ENCODE assay signal across 26 mouse cellular contexts in the genomic region with DNA sequence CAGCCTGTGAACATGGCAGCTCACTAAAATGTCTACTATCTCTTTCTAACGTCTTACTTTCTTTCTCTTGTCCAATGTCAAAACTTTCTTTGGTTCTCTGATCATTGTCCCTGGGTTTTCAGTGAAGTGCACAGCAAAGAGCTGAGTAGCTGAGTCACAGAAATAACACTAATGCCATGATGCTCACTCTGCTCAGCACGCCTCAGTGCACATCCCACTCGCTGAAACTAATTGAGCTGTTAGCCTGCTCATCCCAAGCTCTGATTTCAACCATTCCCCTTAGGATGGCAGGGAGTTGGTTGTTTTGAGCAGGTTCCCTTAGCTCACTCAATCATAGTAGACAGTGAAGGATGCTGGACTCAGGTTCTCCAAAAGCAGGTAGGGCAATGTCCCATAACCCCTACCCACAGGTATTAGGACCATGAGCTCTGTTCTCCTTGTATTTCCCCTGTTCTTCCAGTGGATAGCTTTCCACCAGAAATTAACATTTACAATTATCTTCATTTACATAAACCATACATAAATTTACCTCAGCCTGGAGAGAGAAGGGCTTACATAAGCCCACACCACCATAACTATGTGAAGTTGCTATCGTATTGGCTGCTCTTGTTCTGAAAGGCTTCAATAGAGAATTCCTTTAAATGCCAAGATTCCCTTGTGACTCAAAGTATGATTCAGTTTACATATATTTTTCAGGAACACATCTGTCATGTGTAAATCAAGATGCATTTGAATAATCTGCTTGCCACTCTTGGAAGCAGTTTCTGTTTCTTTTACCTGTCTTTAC.
DNase-seq lines count a peak whose midpoint lies in the region; ATAC-seq and TF ChIP-seq lines count a peak whose summit lies in the region.
"Had no signal": no experiment of that assay in that cellular context is flagged by ENCODE, and none has a peak within 500 bp of the region (broad histone marks: within the 10 kb centered on the region; RNA-seq: fewer than 3 reads in every experiment).

No protein-coding gene starts in this region.

- H3K27ac ChIP-seq in kidney, postnatal 0 days: no peak overlapping the region
- H3K27ac ChIP-seq: embryonic facial prominence, embryonic 13.5 days; heart, embryonic 10.5 days; heart, embryonic 15.5 days; liver, embryonic 13.5 days; macrophage; midbrain, embryonic 13.5 days; stomach, embryonic 15.5 days had no signal

- no peaks in the 10 kb centered on the region for H3K9me3 ChIP-seq in kidney, postnatal 0 days (replicated peaks; ENCODE audit: low read length)
- H3K9me3 ChIP-seq: embryonic facial prominence, embryonic 13.5 days; heart, embryonic 10.5 days; heart, embryonic 15.5 days; liver, embryonic 13.5 days; midbrain, embryonic 13.5 days; stomach, embryonic 15.5 days had no signal

- H3K36me3 ChIP-seq in kidney, postnatal 0 days (ENCODE audit: insufficient read depth, low read length): no peaks in the 10 kb centered on the region
- H3K36me3 ChIP-seq: embryonic facial prominence, embryonic 13.5 days; heart, embryonic 10.5 days; heart, embryonic 15.5 days; liver, embryonic 13.5 days; midbrain, embryonic 13.5 days; stomach, embryonic 15.5 days had no signal

- no peaks in the 10 kb centered on the region for H3K4me1 ChIP-seq in kidney, postnatal 0 days (replicated peaks; ENCODE audit: insufficient read depth, low read length)
- H3K4me1 ChIP-seq: embryonic facial prominence, embryonic 13.5 days; heart, embryonic 10.5 days; heart, embryonic 15.5 days; liver, embryonic 13.5 days; midbrain, embryonic 13.5 days; stomach, embryonic 15.5 days had no signal

- H3K9ac ChIP-seq in kidney, postnatal 0 days (ENCODE audit: low read depth, low read length): no peak overlapping the region
- H3K9ac ChIP-seq: embryonic facial prominence, embryonic 13.5 days; heart, embryonic 15.5 days; liver, embryonic 13.5 days; midbrain, embryonic 13.5 days; stomach, embryonic 15.5 days had no signal

- no peak for TF ChIP-seq CTCF in kidney, postnatal 0 days (IDR thresholded peaks at IDR 0.05; ENCODE audit: low read depth)

- WGBS in kidney, postnatal 0 days: 54% methylated on average over 4 of the region's 4 CpGs

- H3K27me3 ChIP-seq in kidney, postnatal 0 days (ENCODE audit: insufficient read depth, low read length): no peaks in the 10 kb centered on the region
- H3K27me3 ChIP-seq: embryonic facial prominence, embryonic 13.5 days; heart, embryonic 15.5 days; liver, embryonic 13.5 days; midbrain, embryonic 13.5 days; stomach, embryonic 15.5 days had no signal

- peak; percentile 34 to 39 for DNase-seq in cerebellum, postnatal 25 days
- DNase-seq in cerebellum, adult 18-20 months: no peak
- peak; percentile 24 for DNase-seq in kidney, postnatal 0 days (ENCODE audit: low spot score)
- DNase-seq in kidney, postnatal 14 days: no peak
- peak; percentile 81 for DNase-seq in brain, adult 2 months (ENCODE audit: low read depth, low spot score)
- peak; percentile 50 for DNase-seq in retina, postnatal 1 day
- DNase-seq: adrenal gland, postnatal 36 days; cerebellum, adult 11 months; gastrocnemius, postnatal 25 days; heart, adult 11 months; kidney, adult 18-20 months; kidney, postnatal 36 days; liver, embryonic 13.5 days; lung, adult 18-20 months; lung, postnatal 10 days; thymus, postnatal 14 days had no signal

- no peak overlapping the region for H3K4me3 ChIP-seq in kidney, postnatal 0 days (replicated peaks; ENCODE audit: low read depth, low read length)
- H3K4me3 ChIP-seq: embryonic facial prominence, embryonic 13.5 days; heart, embryonic 10.5 days; heart, embryonic 15.5 days; layer of hippocampus, adult 2 months; liver, embryonic 13.5 days; midbrain, embryonic 13.5 days; stomach, embryonic 15.5 days had no signal

- ATAC-seq in kidney, postnatal 0 days (replicated peaks; ENCODE audit: low FRiP score, low read depth): no peak; the same call in 1 of the 2 replicates
- ATAC-seq in erythroid progenitor cell, adult 5-6 weeks (replicated peaks; ENCODE audit: low FRiP score, poor library complexity, severe bottlenecking): no peak
- ATAC-seq: CD4-positive, CD25-positive, alpha-beta regulatory T cell, adult 4 months; hindbrain, embryonic 16.5 days; midbrain, embryonic 13.5 days had no signal

- no peak overlapping the region for H3K4me2 ChIP-seq in kidney, postnatal 0 days (ENCODE audit: low read length)
- H3K4me2 ChIP-seq: embryonic facial prominence, embryonic 13.5 days; heart, embryonic 15.5 days; liver, embryonic 13.5 days; midbrain, embryonic 13.5 days; stomach, embryonic 15.5 days had no signal

Comparison
In these comparisons a context has a peak if more than half of its experiments do, and no peak if none do; other contexts are left out.
1. DNase-seq: peak in cerebellum, postnatal 25 days (2 of 2), kidney, postnatal 0 days (single experiment), brain, adult 2 months (single experiment) and retina, postnatal 1 day (single experiment); none in cerebellum, adult 18-20 months (0 of 2) and kidney, postnatal 14 days (single experiment).